Mouse (Mus musculus) embryonic facial prominence, embryonic 15.5 days (tissue): Measurements from ENCODE around the gene 1110032A03Rik. TPM values are rescaled to one million over a fixed set of nuclear protein-coding genes. Genes with fewer than 3 reads are reported as not detected.

Source experiments
- ATAC-seq: fragments of 200-750 bp; cut with Nextera tagmentation; 2 replicates; pipeline ENCODE4 v1.8.0; 2017; ENCODE audit warnings: low read depth, moderate TSS enrichment; ENCODE audit not compliant: insufficient number of reproducible peaks, low FRiP score, low TSS enrichment
- H3K27ac ChIP-seq: fragments of 300-500 bp; sonication (generic); replicated peaks from 2 replicates; pipeline ENCODE4 v1.5.1; 2015; ENCODE audit warnings: mild to moderate bottlenecking, inconsistent platforms
- H3K27me3 ChIP-seq: fragments of 300-500 bp; sonication (generic); 2 replicates; pipeline ENCODE4 v1.6.1; 2015; ENCODE audit warnings: inconsistent platforms
- H3K36me3 ChIP-seq: fragments of 300-500 bp; sonication (generic); 2 replicates; pipeline ENCODE4 v1.6.1; 2015; ENCODE audit warnings: mild to moderate bottlenecking, inconsistent platforms
- H3K4me1 ChIP-seq: fragments of 300-500 bp; sonication (generic); 2 replicates; pipeline ENCODE4 v1.6.1; 2015; ENCODE audit warnings: inconsistent platforms
- H3K4me2 ChIP-seq: fragments of 300-500 bp; sonication (generic); replicated peaks from 2 replicates; pipeline ENCODE4 v1.6.1; 2015; ENCODE audit warnings: mild to moderate bottlenecking, inconsistent platforms
- H3K4me3 ChIP-seq: fragments of 300-500 bp; sonication (generic); replicated peaks from 2 replicates; pipeline ENCODE4 v1.5.1; 2015; ENCODE audit warnings: mild to moderate bottlenecking, inconsistent platforms
- H3K9ac ChIP-seq: fragments of 300-500 bp; sonication (generic); 2 replicates; pipeline ENCODE4 v1.6.1; 2015; ENCODE audit warnings: inconsistent platforms
- H3K9me3 ChIP-seq: fragments of 300-500 bp; sonication (generic); replicated peaks from 2 replicates; pipeline ENCODE4 v1.6.1; 2016; ENCODE audit warnings: inconsistent platforms
- WGBS: fragments of 180-500 bp; shearing (Covaris S2); methylation state at CpG from one replicate; pipeline ENCODE4 v1.1.7; 2015; 5-methylcytosine and 5-hydroxymethylcytosine counted together
- polyA plus RNA-seq: library from polyadenylated mRNA; unstranded; fragments of >200 nt; fragmentation: Nextera tagmentation; extraction: Ambion mirVana; gene quantifications from 2 replicates; pipeline ENCODE4 v1.2.1, GENCODE M21; 2015

1110032A03Rik gene
- polyA plus RNA-seq, 1 experiment from 2014 or later = 51.9 TPM

- 91% methylated on average over 6 of the region's 6 CpGs for WGBS
- Histone ChIP-seq H3K9me3 (no peaks in the 10 kb centered on the region), H3K4me1 (no peaks in the 10 kb centered on the region), H3K4me2 (no peak overlapping the region), H3K36me3 (peaks cover 72% of the 10 kb centered on the region), H3K27me3 (no peaks in the 10 kb centered on the region), H3K4me3 (no peak overlapping the region), H3K9ac (no peak overlapping the region), H3K27ac (no peak overlapping the region)
- ATAC-seq = no peak
These were observed 33.2 kb upstream of the 1110032A03Rik start for GRCm38 (mm10) chr9:50808471-50808870.

GRCm38 (mm10) chr9:50803055-50803671, 27.8 kb upstream of the 1110032A03Rik start:
- H3K36me3 ChIP-seq = peaks cover 60% of the 10 kb centered on the region
- WGBS = 88% methylated on average over 7 of the region's 7 CpGs

DNA sequence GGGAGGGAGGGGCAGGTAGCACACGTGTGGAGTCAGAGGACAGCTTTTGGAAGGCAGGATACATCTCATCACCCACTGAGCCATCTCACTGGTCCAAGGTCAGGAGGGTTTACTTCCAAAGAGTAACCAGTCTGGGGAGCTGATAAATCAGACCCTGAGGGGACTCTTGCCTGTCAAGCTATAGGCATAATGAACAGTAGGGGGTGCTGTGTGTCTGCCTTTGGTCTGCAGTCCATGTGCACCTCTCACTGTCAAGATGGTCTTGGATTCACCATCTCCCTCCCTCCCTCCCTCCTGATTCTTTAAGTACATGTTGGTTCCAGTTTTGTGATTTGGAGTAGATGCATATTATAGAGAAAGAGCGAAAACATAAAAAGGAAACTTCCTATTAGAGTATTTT, 25.7 kb upstream of the 1110032A03Rik start:
- H3K27me3 ChIP-seq = no peaks in the 10 kb centered on the region
- no peak overlapping the region for H3K4me3 ChIP-seq
- H3K9me3 ChIP-seq = no peaks in the 10 kb centered on the region
- no peaks in the 10 kb centered on the region for H3K4me1 ChIP-seq
- ATAC-seq = no peak
- no peak overlapping the region for H3K4me2 ChIP-seq
- no peak overlapping the region for H3K27ac ChIP-seq
- no peak overlapping the region for H3K9ac ChIP-seq
- WGBS = 59% methylated on average over 2 of the region's 2 CpGs
- H3K36me3 ChIP-seq = peaks cover 50% of the 10 kb centered on the region

More at GRCm38 (mm10) chr9:50803055-50803671, 27.8 kb upstream of the 1110032A03Rik start:
- no peak overlapping the region for H3K4me3 ChIP-seq
- H3K9me3 ChIP-seq = no peaks in the 10 kb centered on the region
- H3K4me1 ChIP-seq = no peaks in the 10 kb centered on the region
- H3K9ac ChIP-seq = no peak overlapping the region
- no peak overlapping the region for H3K4me2 ChIP-seq
- no peak overlapping the region for H3K27ac ChIP-seq
- no peaks in the 10 kb centered on the region for H3K27me3 ChIP-seq
- ATAC-seq = no peak

- Histone ChIP-seq H3K4me1 (no peaks in the 10 kb centered on the region), H3K4me2 (no peak overlapping the region), H3K36me3 (peaks cover 49% of the 10 kb centered on the region), H3K9ac (no peak overlapping the region), H3K4me3 (no peak overlapping the region), H3K27me3 (no peaks in the 10 kb centered on the region), H3K9me3 (no peaks in the 10 kb centered on the region), H3K27ac (no peak overlapping the region)
- no peak for ATAC-seq
- WGBS = 78% methylated on average over 5 of the region's 5 CpGs
These were observed 23.0 kb upstream of the 1110032A03Rik start for GRCm38 (mm10) chr9:50798368-50798767.

DNA sequence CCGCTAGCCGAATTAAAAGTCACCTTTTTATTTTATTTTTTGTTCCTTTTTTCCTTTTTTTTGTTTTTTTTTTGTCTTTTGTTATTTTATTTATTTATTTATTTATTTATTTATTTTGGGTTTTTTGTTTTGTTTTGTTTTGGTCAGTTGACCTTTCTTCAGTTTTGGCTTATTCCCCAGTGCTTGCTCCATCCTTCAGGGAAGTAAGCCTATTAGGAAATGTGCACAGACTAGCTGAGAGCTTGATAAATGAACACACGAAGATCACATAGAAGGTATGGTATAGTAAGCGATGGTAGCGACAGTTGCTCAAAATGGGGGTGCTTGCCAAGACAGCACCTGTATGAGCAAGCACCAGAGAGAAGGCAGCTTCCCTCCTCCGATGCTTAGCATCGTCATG, 22.3 kb upstream of the 1110032A03Rik start:
- Histone ChIP-seq H3K4me2 (no peak overlapping the region), H3K27me3 (no peaks in the 10 kb centered on the region), H3K4me3 (no peak overlapping the region), H3K27ac (no peak overlapping the region), H3K9ac (no peak overlapping the region), H3K36me3 (peaks cover 45% of the 10 kb centered on the region), H3K4me1 (no peaks in the 10 kb centered on the region), H3K9me3 (no peaks in the 10 kb centered on the region)
- 93% methylated on average over 7 of the region's 7 CpGs for WGBS
- ATAC-seq = no peak

DNA sequence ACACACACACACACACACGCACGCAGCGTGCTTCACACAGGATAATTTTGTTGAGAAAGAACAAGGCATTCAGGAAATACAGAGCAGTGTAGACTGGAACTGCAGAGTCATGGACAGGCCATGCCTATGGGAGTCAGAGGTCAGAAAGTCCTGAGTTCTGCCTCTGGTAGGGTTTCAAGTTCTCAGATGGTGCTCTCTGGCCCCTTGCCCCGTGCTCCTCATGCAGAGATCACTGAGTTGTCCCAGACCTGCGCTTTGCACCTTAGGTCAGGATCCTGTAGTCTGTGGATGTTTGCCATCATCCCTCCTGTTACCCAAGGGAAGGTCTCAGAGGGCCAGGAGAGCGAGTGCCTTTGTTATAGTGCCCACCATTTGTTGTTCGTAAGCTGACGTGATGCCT, 21.5 kb upstream of the 1110032A03Rik start:
- WGBS = 89% methylated on average over 8 of the region's 8 CpGs
- Histone ChIP-seq H3K27me3 (no peaks in the 10 kb centered on the region), H3K4me3 (no peak overlapping the region), H3K9ac (no peak overlapping the region), H3K9me3 (no peaks in the 10 kb centered on the region), H3K4me1 (no peaks in the 10 kb centered on the region), H3K27ac (no peak overlapping the region), H3K36me3 (peaks cover 46% of the 10 kb centered on the region), H3K4me2 (no peak overlapping the region)
- no peak for ATAC-seq

DNA sequence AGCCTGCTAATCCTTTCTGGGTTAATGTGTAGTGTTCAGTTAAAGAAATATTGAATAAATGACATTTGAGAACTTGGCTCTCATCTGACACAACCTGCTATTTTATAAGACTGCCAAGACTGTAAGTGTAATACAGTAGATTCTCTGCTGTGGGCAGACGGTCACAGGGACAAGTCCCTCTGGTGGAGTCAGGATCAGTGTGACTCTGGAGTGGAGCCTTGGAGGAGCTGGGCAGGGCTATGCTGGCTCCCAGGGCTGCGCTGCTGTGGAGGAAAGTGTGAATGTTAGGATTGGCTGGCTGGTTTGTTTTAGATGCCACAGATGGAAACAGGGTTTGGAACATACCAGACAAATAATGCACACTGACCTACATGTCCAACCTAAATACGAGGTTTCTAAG, 19.9 kb upstream of the 1110032A03Rik start:
- no peaks in the 10 kb centered on the region for H3K27me3 ChIP-seq
- no peak for ATAC-seq
- no peak overlapping the region for H3K4me2 ChIP-seq
- H3K4me1 ChIP-seq = no peaks in the 10 kb centered on the region
- no peaks in the 10 kb centered on the region for H3K9me3 ChIP-seq
- no peak overlapping the region for H3K9ac ChIP-seq
- H3K27ac ChIP-seq = no peak overlapping the region
- WGBS = 84% methylated on average over 3 of the region's 3 CpGs
- peaks cover 50% of the 10 kb centered on the region for H3K36me3 ChIP-seq
- no peak overlapping the region for H3K4me3 ChIP-seq

GRCm38 (mm10) chr9:50782155-50782554, 6.8 kb upstream of the 1110032A03Rik start:
- Histone ChIP-seq H3K36me3 (peaks cover 71% of the 10 kb centered on the region), H3K27me3 (no peaks in the 10 kb centered on the region), H3K9me3 (no peaks in the 10 kb centered on the region), H3K4me2 (no peak overlapping the region), H3K9ac (no peak overlapping the region), H3K4me1 (no peaks in the 10 kb centered on the region), H3K27ac (no peak overlapping the region), H3K4me3 (no peak overlapping the region)
- ATAC-seq = no peak
- 78% methylated on average over 2 of the region's 2 CpGs for WGBS

DNA sequence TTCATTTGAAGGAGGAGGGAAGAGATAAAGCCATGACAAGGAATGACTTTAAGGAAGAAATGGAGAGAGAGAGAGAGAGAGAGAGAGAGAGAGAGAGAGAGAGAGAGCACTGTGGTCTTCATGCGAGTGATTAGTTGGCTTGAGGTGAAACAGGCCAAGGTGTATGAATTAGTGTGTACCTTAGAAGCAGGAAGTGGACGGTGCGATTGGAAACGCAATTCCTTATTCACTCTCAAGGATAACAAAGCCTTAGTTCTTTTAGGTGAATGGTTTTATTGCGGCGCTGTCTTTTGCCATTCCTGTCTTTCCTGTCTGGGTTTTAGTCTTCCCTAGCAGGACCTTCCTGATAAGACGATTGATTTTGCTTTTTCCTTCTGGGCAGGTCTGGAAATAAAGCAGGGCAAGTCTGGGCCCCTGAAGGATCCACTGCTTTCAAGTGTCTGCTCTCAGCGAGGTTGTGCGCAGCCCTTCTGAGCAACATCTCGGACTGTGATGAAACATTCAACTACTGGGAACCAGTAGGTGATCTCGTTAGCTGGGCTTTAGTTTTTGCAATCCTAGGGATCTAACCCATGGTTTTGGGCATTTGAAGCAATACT, 941 bp upstream of the 1110032A03Rik start:
- Histone ChIP-seq H3K9ac (peak overlapping the region; percentile 69), H3K4me1 (peaks cover 18% of the 10 kb centered on the region), H3K4me2 (peak overlapping the region; percentile 71), H3K36me3 (peaks cover 26% of the 10 kb centered on the region), H3K9me3 (no peaks in the 10 kb centered on the region), H3K4me3 (peak overlapping the region; percentile 73), H3K27me3 (no peaks in the 10 kb centered on the region), H3K27ac (peak overlapping the region; percentile 87; the same call in 1 of the 2 replicates)
- WGBS = 56% methylated on average over 11 of the region's 11 CpGs
- no peak for ATAC-seq

DNA sequence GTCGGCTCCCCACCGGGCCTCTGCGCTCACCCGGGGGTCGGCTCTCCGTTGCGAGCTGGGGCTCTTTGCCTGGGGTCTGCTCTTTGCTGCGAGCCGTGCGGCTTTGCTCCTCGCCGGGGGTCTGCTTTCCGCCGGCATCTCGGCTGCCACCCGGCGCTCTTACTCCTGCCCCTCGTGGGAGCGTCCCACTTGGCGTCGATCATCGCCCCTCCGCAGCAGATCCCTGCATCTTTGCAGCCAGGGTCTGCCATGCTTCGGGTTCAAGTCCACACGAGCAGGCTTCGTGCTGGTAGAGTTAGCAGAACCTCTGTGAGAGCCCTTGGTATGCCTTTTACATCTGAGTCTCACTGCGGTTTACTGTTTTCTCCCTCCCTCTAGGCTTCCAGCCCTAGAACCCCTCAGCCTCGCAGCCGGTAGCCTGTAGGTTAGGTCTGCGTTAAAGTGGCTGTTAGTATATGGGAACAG, 374 bp upstream of the 1110032A03Rik start:
- Histone ChIP-seq H3K27me3 (no peaks in the 10 kb centered on the region), H3K4me3 (peak overlapping the region; percentile 73), H3K9me3 (no peaks in the 10 kb centered on the region), H3K4me2 (peak overlapping the region; percentile 71), H3K9ac (peak overlapping the region; percentile 69), H3K36me3 (peaks cover 22% of the 10 kb centered on the region), H3K4me1 (peaks cover 18% of the 10 kb centered on the region), H3K27ac (peak overlapping the region; percentile 87)
- under 1% methylated on average over 30 of the region's 30 CpGs for WGBS
- ATAC-seq = peak; percentile 41

- Histone ChIP-seq H3K36me3 (peaks cover 7% of the 10 kb centered on the region; the same call in 1 of the 2 replicates), H3K27ac (no peak overlapping the region), H3K9me3 (no peaks in the 10 kb centered on the region), H3K4me2 (peak overlapping the region; percentile 71), H3K27me3 (no peaks in the 10 kb centered on the region), H3K4me3 (peak overlapping the region; percentile 73), H3K4me1 (peaks cover 24% of the 10 kb centered on the region), H3K9ac (no peak overlapping the region)
- 61% methylated on average over 4 of the region's 4 CpGs for WGBS
- no peak for ATAC-seq
These were observed 1.3 kb downstream of the 1110032A03Rik start for GRCm38 (mm10) chr9:50774026-50774462.
